ENCODE assay signal across 22 mouse cellular contexts in genomic region chr4:79694787-79695763, GRCm38 (mm10).
A peak's percentile ranks its signal among the peaks of the same experiment; 100 is the strongest.
DNase-seq lines count a peak whose midpoint lies in the region; ATAC-seq and TF ChIP-seq lines count a peak whose summit lies in the region.
"Had no signal": no experiment of that assay in that cellular context is flagged by ENCODE, and none has a peak within 500 bp of the region (broad histone marks: within the 10 kb centered on the region; RNA-seq: fewer than 3 reads in every experiment).

No protein-coding gene starts in this region.

- DNase-seq in forebrain, embryonic 11.5 days (ENCODE audit: low spot score) = no peak
- peak; percentile 0 for DNase-seq in retina, postnatal 1 day
- no peak for DNase-seq in retina, embryonic 14.5 days (ENCODE audit: low spot score)
- DNase-seq in hindbrain, postnatal 0 days (ENCODE audit: low spot score) = peak; percentile 11
- DNase-seq in thymus, postnatal 4 days = no peak
- DNase-seq in heart, adult 9 months (ENCODE audit: low spot score in 2 of 2) = no peak
- DNase-seq in right cerebral cortex, adult 2 months (ENCODE audit: low spot score in 2 of 2) = no peak
- DNase-seq: adrenal gland, adult 2 months; cerebellum, adult 11-12 months; gastrocnemius, postnatal 14 days; heart, adult 2 months; kidney, adult 8-10 months; kidney, postnatal 25 days; thymus, postnatal 36 days had no signal

- H3K4me3 ChIP-seq in forebrain, embryonic 12.5 days (replicated peaks) = no peak overlapping the region
- no peak overlapping the region for H3K4me3 ChIP-seq in forebrain, embryonic 11.5 days (ENCODE audit: low read depth, low read length)
- H3K4me3 ChIP-seq in hindbrain, postnatal 0 days (ENCODE audit: low read length) = no peak overlapping the region
- H3K4me3 ChIP-seq: embryonic facial prominence, embryonic 13.5 days; heart, adult 2 months; left cerebral cortex, adult 2 months; megakaryocyte, embryonic 14.5 days; myocyte had no signal

- no peak overlapping the region for H3K9ac ChIP-seq in forebrain, embryonic 12.5 days
- no peak overlapping the region for H3K9ac ChIP-seq in forebrain, embryonic 11.5 days (ENCODE audit: low read length)
- H3K9ac ChIP-seq in hindbrain, postnatal 0 days (replicated peaks; ENCODE audit: low read length) = no peak overlapping the region
- H3K9ac ChIP-seq: embryonic facial prominence, embryonic 13.5 days; liver, embryonic 14.5 days had no signal

- WGBS in forebrain, embryonic 12.5 days = 76% methylated on average over 11 of the region's 11 CpGs
- WGBS in forebrain, embryonic 11.5 days = 80% methylated on average over 11 of the region's 11 CpGs
- 50% methylated on average over 11 of the region's 11 CpGs for WGBS in hindbrain, postnatal 0 days

- no peak for TF ChIP-seq CTCF in hindbrain, postnatal 0 days (IDR thresholded peaks at IDR 0.05; ENCODE audit: low read depth)

- no peaks in the 10 kb centered on the region for H3K9me3 ChIP-seq in forebrain, embryonic 12.5 days
- no peaks in the 10 kb centered on the region for H3K9me3 ChIP-seq in forebrain, embryonic 11.5 days (ENCODE audit: control insufficient read depth, low read length)
- no peaks in the 10 kb centered on the region for H3K9me3 ChIP-seq in hindbrain, postnatal 0 days (ENCODE audit: low read length)
- H3K9me3 ChIP-seq: embryonic facial prominence, embryonic 13.5 days; megakaryocyte, embryonic 14.5 days had no signal

- no peak overlapping the region for H3K4me2 ChIP-seq in forebrain, embryonic 12.5 days
- H3K4me2 ChIP-seq in forebrain, embryonic 11.5 days (ENCODE audit: low read depth, low read length, severe bottlenecking) = no peak overlapping the region
- H3K4me2 ChIP-seq in hindbrain, postnatal 0 days (ENCODE audit: low read depth, low read length) = 0 out of 2 replicates have a peak overlapping the region, but pooled peaks have one; percentile 18
- H3K4me2 ChIP-seq: embryonic facial prominence, embryonic 13.5 days had no signal

- peak; percentile 17; the same call in 1 of the 2 replicates for ATAC-seq in forebrain, embryonic 12.5 days (ENCODE audit: low FRiP score)
- no peak for ATAC-seq in forebrain, embryonic 11.5 days (replicated peaks; ENCODE audit: low FRiP score)
- no peak for ATAC-seq in hindbrain, postnatal 0 days
- ATAC-seq: inflammation-experienced regulatory T-cells, adult 6 months had no signal

- no peak overlapping the region for H3K27ac ChIP-seq in forebrain, embryonic 12.5 days
- no peak overlapping the region for H3K27ac ChIP-seq in forebrain, embryonic 11.5 days (ENCODE audit: low read depth, low read length)
- no peak overlapping the region for H3K27ac ChIP-seq in hindbrain, postnatal 0 days
- H3K27ac ChIP-seq: embryonic facial prominence, embryonic 13.5 days; heart, adult 2 months; left cerebral cortex, adult 2 months; liver, embryonic 14.5 days had no signal

- H3K4me1 ChIP-seq in forebrain, embryonic 12.5 days = no peaks in the 10 kb centered on the region
- no peaks in the 10 kb centered on the region for H3K4me1 ChIP-seq in forebrain, embryonic 11.5 days (replicated peaks; ENCODE audit: control insufficient read depth, insufficient read depth, low read length)
- no peaks in the 10 kb centered on the region for H3K4me1 ChIP-seq in hindbrain, postnatal 0 days (ENCODE audit: insufficient read depth, low read length)
- H3K4me1 ChIP-seq: embryonic facial prominence, embryonic 13.5 days; megakaryocyte, embryonic 14.5 days had no signal

- no peaks in the 10 kb centered on the region for H3K36me3 ChIP-seq in forebrain, embryonic 12.5 days (replicated peaks)
- no peaks in the 10 kb centered on the region for H3K36me3 ChIP-seq in forebrain, embryonic 11.5 days (ENCODE audit: control insufficient read depth, insufficient read depth, low read length)
- H3K36me3 ChIP-seq in hindbrain, postnatal 0 days (ENCODE audit: insufficient read depth, low read length) = no peaks in the 10 kb centered on the region
- H3K36me3 ChIP-seq: embryonic facial prominence, embryonic 13.5 days had no signal

- H3K27me3 ChIP-seq in forebrain, embryonic 12.5 days = no peaks in the 10 kb centered on the region
- H3K27me3 ChIP-seq in forebrain, embryonic 11.5 days (ENCODE audit: control insufficient read depth, insufficient read depth, low read length) = no peaks in the 10 kb centered on the region
- H3K27me3 ChIP-seq in hindbrain, postnatal 0 days (ENCODE audit: insufficient read depth, low read length) = no peaks in the 10 kb centered on the region
- H3K27me3 ChIP-seq: CH12.LX; embryonic facial prominence, embryonic 13.5 days; megakaryocyte, embryonic 14.5 days had no signal

Comparison
In these comparisons a context has a peak if more than half of its experiments do, and no peak if none do; other contexts are left out.
1. DNase-seq: peak in retina, postnatal 1 day (single experiment) and hindbrain, postnatal 0 days (single experiment); none in forebrain, embryonic 11.5 days (single experiment), retina, embryonic 14.5 days (single experiment), thymus, postnatal 4 days (single experiment), heart, adult 9 months (0 of 2) and right cerebral cortex, adult 2 months (0 of 2).